Mouse (Mus musculus) neutrophil, adult 5-6 weeks (primary cell): ENCODE results near the gene Olfr430. TPM values are rescaled to one million over a fixed set of nuclear protein-coding genes. Genes with fewer than 3 reads are reported as not detected.

Experiments
- total RNA-seq: library from RNA; stranded (forward); fragments of 200-1000 nt; gene quantifications from 2 replicates; pipeline ENCODE4 v1.2.3, GENCODE M21; 2017

The Olfr430 gene
- total RNA-seq, 1 experiment from 2014 or later, result not detected

Other genes starting within 250 kb of the Olfr430 start
- gene Ifi211, start 153.6 kb upstream of the Olfr430 start, total RNA-seq, result 14.8 and 16.9 TPM in 2 replicates
- gene Mndal, start 124.1 kb upstream of the Olfr430 start, total RNA-seq, result 805 and 849 TPM in 2 replicates
- gene Ifi203, start 123.9 kb upstream of the Olfr430 start, total RNA-seq, result 225 and 245 TPM in 2 replicates
- gene Ifi202b, start 83.9 kb upstream of the Olfr430 start, total RNA-seq, result 0.23 and 0.25 TPM in 2 replicates
- 4.7 and 7.6 TPM in 2 replicates for gene Ifi205, start 34.8 kb upstream of the Olfr430 start, total RNA-seq
- gene Olfr433, start 25.9 kb upstream of the Olfr430 start, total RNA-seq, result 0.35 and 0.37 TPM in 2 replicates
- gene Olfr432, start 17.4 kb upstream of the Olfr430 start, total RNA-seq, result not detected in 2 replicates
- not detected in 2 replicates for gene Olfr429, start 17.7 kb downstream of the Olfr430 start, total RNA-seq
- gene Olfr427, start 30.3 kb downstream of the Olfr430 start, total RNA-seq, result 0.12 TPM in 1 of 2 replicates, not detected in the other
- gene Olfr231, start 54.6 kb downstream of the Olfr430 start, total RNA-seq, result not detected in 2 replicates
- gene Olfr424, start 64.9 kb downstream of the Olfr430 start, total RNA-seq, result not detected in 2 replicates
- gene Olfr420, start 89.0 kb downstream of the Olfr430 start, total RNA-seq, result not detected in 2 replicates
- 5.7 and 5.9 TPM in 2 replicates for gene Spta1, start 106.2 kb downstream of the Olfr430 start, total RNA-seq
- gene Olfr419, start 185.5 kb downstream of the Olfr430 start, total RNA-seq, result not detected in 2 replicates